Mouse (Mus musculus) embryonic fibroblast, embryonic 13.5 days (primary cell): ENCODE data around the gene Evi2a.

Source experiments
- CTCF ChIP-seq: IDR thresholded peaks from 2 replicates; pipeline ENCODE4 v1.5.1; 2011; ENCODE audit warnings: mild to moderate bottlenecking, control low read depth, low read length, moderate library complexity, borderline replicate concordance; ENCODE audit not compliant: insufficient read depth
- POLR2A ChIP-seq: IDR thresholded peaks from 2 replicates; pipeline ENCODE4 v1.6.1; 2011; ENCODE audit warnings: low read depth, mild to moderate bottlenecking, control low read depth, low read length, moderate library complexity

DNA sequence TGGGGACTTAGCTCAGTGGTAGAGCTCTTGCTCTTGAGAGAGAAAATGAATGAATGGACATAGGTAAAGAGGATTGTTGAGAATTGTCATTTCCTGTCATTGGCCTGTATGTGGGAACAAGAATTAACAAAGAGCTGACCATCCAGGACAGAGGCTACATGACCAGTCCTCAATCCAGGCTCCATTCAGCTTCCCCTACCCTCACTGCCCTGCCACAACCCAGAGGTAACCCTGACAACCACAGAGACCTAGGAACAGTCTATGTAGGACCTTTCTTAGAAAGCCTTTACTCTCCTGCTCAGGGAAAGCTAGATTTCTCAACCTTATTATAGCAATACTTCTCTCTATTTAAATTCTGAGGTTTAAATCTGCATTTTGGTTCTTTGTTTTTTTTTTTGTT lies 9.6 kb downstream of the Evi2a start:
- TF ChIP-seq CTCF = no peak
- TF ChIP-seq POLR2A = no peak
